In genomic region chr7:24104403-24104802, GRCm38 (mm10) we compare ENCODE assay signal across 34 mouse cellular contexts. TPM values are rescaled to one million over a fixed set of nuclear protein-coding genes. Genes with fewer than 3 reads are reported as not detected.
DNase-seq lines count a peak whose midpoint lies in the region; ATAC-seq and TF ChIP-seq lines count a peak whose summit lies in the region.
"Had no signal": no experiment of that assay in that cellular context is flagged by ENCODE, and none has a peak within 500 bp of the region (broad histone marks: within the 10 kb centered on the region; RNA-seq: fewer than 3 reads in every experiment).

No protein-coding gene starts in this region.

- no peak for TF ChIP-seq EP300 in heart, adult 2 months (IDR thresholded peaks at IDR 0.05; ENCODE audit: insufficient read depth, low read depth, low read length)

- no peaks in the 10 kb centered on the region for H3K79me2 ChIP-seq in heart, adult 2 months (replicated peaks; ENCODE audit: control insufficient read depth, insufficient read depth, low read length)

- no peaks in the 10 kb centered on the region for H3K4me1 ChIP-seq in heart, adult 2 months (ENCODE audit: control insufficient read depth, insufficient read depth, low read length)
- no peaks in the 10 kb centered on the region for H3K4me1 ChIP-seq in kidney, embryonic 14.5 days (ENCODE audit: control insufficient read depth, insufficient read depth, low read length)
- no peaks in the 10 kb centered on the region for H3K4me1 ChIP-seq in kidney, embryonic 16.5 days (ENCODE audit: insufficient read depth, low read length)
- H3K4me1 ChIP-seq in megakaryocyte, embryonic 14.5 days: peaks cover under 1% of the 10 kb centered on the region; the same call in 1 of the 2 replicates
- no peaks in the 10 kb centered on the region for H3K4me1 ChIP-seq in limb, embryonic 15.5 days
- H3K4me1 ChIP-seq: embryonic facial prominence, embryonic 15.5 days; forebrain, embryonic 13.5 days; heart, embryonic 12.5 days; hindbrain, embryonic 12.5 days; limb, embryonic 13.5 days; liver, embryonic 12.5 days; midbrain, embryonic 12.5 days had no signal

- no peaks in the 10 kb centered on the region; the same call in 1 of the 2 replicates for H3K36me3 ChIP-seq in heart, adult 2 months (ENCODE audit: control insufficient read depth, insufficient read depth, low read length)
- H3K36me3 ChIP-seq in kidney, embryonic 14.5 days (ENCODE audit: control insufficient read depth, insufficient read depth, low read length): peaks cover 91% of the 10 kb centered on the region
- H3K36me3 ChIP-seq in kidney, embryonic 16.5 days (ENCODE audit: insufficient read depth, low read length): peaks cover 100% of the 10 kb centered on the region
- H3K36me3 ChIP-seq in megakaryocyte, embryonic 14.5 days (replicated peaks; ENCODE audit: low read length): peaks cover 100% of the 10 kb centered on the region
- H3K36me3 ChIP-seq in limb, embryonic 15.5 days: peaks cover 99% of the 10 kb centered on the region

- intact Hi-C loops in heart, adult 2 months (cut with DNase I): no loop called here

- WGBS in heart, adult 2 months: 91% methylated on average over 9 of the region's 9 CpGs
- WGBS in kidney, embryonic 14.5 days: 96% methylated on average over 9 of the region's 9 CpGs
- WGBS in kidney, embryonic 16.5 days: 95% methylated on average over 9 of the region's 9 CpGs
- 95% methylated on average over 9 of the region's 9 CpGs for WGBS in limb, embryonic 15.5 days

- H3K9me3 ChIP-seq in kidney, embryonic 14.5 days (ENCODE audit: control insufficient read depth, low read length): peaks cover 89% of the 10 kb centered on the region
- H3K9me3 ChIP-seq in kidney, embryonic 16.5 days (ENCODE audit: low read length): peaks cover 99% of the 10 kb centered on the region
- peaks cover 99% of the 10 kb centered on the region for H3K9me3 ChIP-seq in megakaryocyte, embryonic 14.5 days
- H3K9me3 ChIP-seq in limb, embryonic 15.5 days: peaks cover 68% of the 10 kb centered on the region

- H3K27me3 ChIP-seq in heart, adult 2 months (ENCODE audit: control insufficient read depth, insufficient read depth, low read length): no peaks in the 10 kb centered on the region
- H3K27me3 ChIP-seq in kidney, embryonic 14.5 days (ENCODE audit: control insufficient read depth, insufficient read depth, low read length): no peaks in the 10 kb centered on the region
- H3K27me3 ChIP-seq in kidney, embryonic 16.5 days (ENCODE audit: insufficient read depth, low read length): no peaks in the 10 kb centered on the region
- no peaks in the 10 kb centered on the region for H3K27me3 ChIP-seq in megakaryocyte, embryonic 14.5 days (replicated peaks)
- H3K27me3 ChIP-seq in limb, embryonic 15.5 days: no peaks in the 10 kb centered on the region
- H3K27me3 ChIP-seq: embryonic facial prominence, embryonic 15.5 days; forebrain, embryonic 13.5 days; heart, embryonic 12.5 days; hindbrain, embryonic 12.5 days; limb, embryonic 13.5 days; liver, embryonic 12.5 days; midbrain, embryonic 12.5 days had no signal

- H3K4me2 ChIP-seq in kidney, embryonic 14.5 days (replicated peaks; ENCODE audit: low read depth, low read length): no peak overlapping the region
- H3K4me2 ChIP-seq in kidney, embryonic 16.5 days (replicated peaks; ENCODE audit: low read depth, low read length): no peak overlapping the region
- H3K4me2 ChIP-seq in limb, embryonic 15.5 days: no peak overlapping the region
- H3K4me2 ChIP-seq: embryonic facial prominence, embryonic 15.5 days; forebrain, embryonic 13.5 days; heart, embryonic 12.5 days; hindbrain, embryonic 12.5 days; limb, embryonic 13.5 days; liver, embryonic 12.5 days; midbrain, embryonic 12.5 days had no signal

- peak; percentile 34; the same call in 1 of the 2 replicates for ATAC-seq in kidney, embryonic 14.5 days (ENCODE audit: low FRiP score, low TSS enrichment)
- no peak for ATAC-seq in kidney, embryonic 16.5 days (ENCODE audit: low FRiP score, low TSS enrichment)
- ATAC-seq in megakaryocyte, adult 5-6 weeks (ENCODE audit: poor library complexity, severe bottlenecking): no peak
- ATAC-seq in limb, embryonic 15.5 days (ENCODE audit: insufficient number of reproducible peaks, low FRiP score, low TSS enrichment, low read depth): peak; percentile 37; the same call in 1 of the 2 replicates
- ATAC-seq: CD4-positive, CD25-positive, alpha-beta regulatory T cell, adult 4 months; forebrain, embryonic 13.5 days; liver, embryonic 12.5 days had no signal

- H3K27ac ChIP-seq in heart, adult 2 months: no peak overlapping the region
- H3K27ac ChIP-seq in kidney, embryonic 14.5 days (ENCODE audit: low read depth, low read length): no peak overlapping the region
- no peak overlapping the region for H3K27ac ChIP-seq in kidney, embryonic 16.5 days (ENCODE audit: low read length)
- H3K27ac ChIP-seq in limb, embryonic 15.5 days: no peak overlapping the region
- H3K27ac ChIP-seq: embryonic facial prominence, embryonic 15.5 days; forebrain, embryonic 13.5 days; hindbrain, embryonic 12.5 days; limb, embryonic 13.5 days; liver, embryonic 12.5 days; midbrain, embryonic 12.5 days had no signal

- H3K4me3 ChIP-seq in heart, adult 2 months: no peak overlapping the region
- peak overlapping the region; percentile 6; the same call in 1 of the 2 replicates for H3K4me3 ChIP-seq in kidney, embryonic 14.5 days (ENCODE audit: low read length)
- no peak overlapping the region for H3K4me3 ChIP-seq in kidney, embryonic 16.5 days (ENCODE audit: low read length)
- peak overlapping the region; percentile 38 for H3K4me3 ChIP-seq in megakaryocyte, embryonic 14.5 days (replicated peaks)
- no peak overlapping the region for H3K4me3 ChIP-seq in limb, embryonic 15.5 days
- H3K4me3 ChIP-seq: embryonic facial prominence, embryonic 15.5 days; forebrain, embryonic 13.5 days; heart, embryonic 12.5 days; hindbrain, embryonic 12.5 days; limb, embryonic 13.5 days; liver, embryonic 12.5 days; midbrain, embryonic 12.5 days had no signal

- H3K9ac ChIP-seq in heart, adult 2 months (ENCODE audit: low read depth, low read length): no peak overlapping the region
- H3K9ac ChIP-seq in kidney, embryonic 14.5 days (ENCODE audit: low read depth, low read length): no peak overlapping the region
- H3K9ac ChIP-seq in kidney, embryonic 16.5 days (replicated peaks; ENCODE audit: low read length): no peak overlapping the region
- H3K9ac ChIP-seq in limb, embryonic 15.5 days: no peak overlapping the region
- H3K9ac ChIP-seq: embryonic facial prominence, embryonic 15.5 days; forebrain, embryonic 13.5 days; heart, embryonic 12.5 days; hindbrain, embryonic 12.5 days; limb, embryonic 13.5 days; liver, embryonic 12.5 days; midbrain, embryonic 12.5 days had no signal

- peak; percentile 84 for DNase-seq in heart, adult 11 months
- no peak for DNase-seq in heart, adult 2 months
- DNase-seq: adrenal gland, postnatal 14 days; cerebellum, adult 18-20 months; cerebellum, postnatal 10 days; gastrocnemius, postnatal 14 days; heart, postnatal 10 days; kidney, adult 11 months; kidney, postnatal 14 days; lung, adult 18-20 months; lung, postnatal 14 days; right cerebral cortex, adult 18-20 months; spleen, adult 18-20 months; thymus, postnatal 14 days had no signal

- TF ChIP-seq POLR2A in heart, adult 2 months (IDR thresholded peaks at IDR 0.05; ENCODE audit: insufficient read depth, low read depth, low read length): no peak

- TF ChIP-seq CTCF in heart, adult 2 months (IDR thresholded peaks at IDR 0.05): no peak

RNA-seq across cellular contexts. Expression of gene Zfp112, which starts 7.7 kb away (rescaled TPM):
- total RNA-seq in heart, adult 2 months (2021): 1 to 10 TPM; 3.1 to 3.2 TPM
- polyA plus RNA-seq in heart, adult 2 months (2012; rRNA removed): 1.8 and 3.5 TPM in 2 replicates
- 4.0 and 5.3 TPM in 2 replicates for polyA plus RNA-seq in kidney, embryonic 14.5 days (2014; fragmentation: Nextera tagmentation; extraction: Ambion mirVana)
- polyA plus RNA-seq in kidney, embryonic 16.5 days (2015; fragmentation: Nextera tagmentation; extraction: Ambion mirVana): 6.3 and 8.4 TPM in 2 replicates
- 0.16 TPM in 1 of 2 replicates, not detected in the other for polyA plus RNA-seq in megakaryocyte, embryonic 14.5 days (2012; ENCODE audit: insufficient read depth, low replicate concordance)
- 0.60 and 0.89 TPM in 2 replicates for total RNA-seq in megakaryocyte, adult 5-6 weeks (2015)
- total RNA-seq in megakaryocyte, adult 5-6 weeks (2017): 0.29 and 0.81 TPM in 2 replicates
- polyA plus RNA-seq in limb, embryonic 15.5 days (2015; fragmentation: Nextera tagmentation; extraction: Ambion mirVana): 6.9 and 7.9 TPM in 2 replicates

RNA-seq across cellular contexts. Expression of gene Zfp180, which starts 22.7 kb away (rescaled TPM):
- total RNA-seq in heart, adult 2 months (2021): 10 to 100 TPM; 16.7 to 16.8 TPM
- 7.7 and 11.3 TPM in 2 replicates for polyA plus RNA-seq in heart, adult 2 months (2012; rRNA removed)
- polyA plus RNA-seq in kidney, embryonic 14.5 days (2014; fragmentation: Nextera tagmentation; extraction: Ambion mirVana): 17.1 and 24.5 TPM in 2 replicates
- 24.6 and 25.0 TPM in 2 replicates for polyA plus RNA-seq in kidney, embryonic 16.5 days (2015; fragmentation: Nextera tagmentation; extraction: Ambion mirVana)
- polyA plus RNA-seq in megakaryocyte, embryonic 14.5 days (2012; ENCODE audit: insufficient read depth, low replicate concordance): 3.2 and 4.7 TPM in 2 replicates
- 14.0 and 14.8 TPM in 2 replicates for total RNA-seq in megakaryocyte, adult 5-6 weeks (2015)
- total RNA-seq in megakaryocyte, adult 5-6 weeks (2017): 15.7 and 18.7 TPM in 2 replicates
- polyA plus RNA-seq in limb, embryonic 15.5 days (2015; fragmentation: Nextera tagmentation; extraction: Ambion mirVana): 19.1 and 20.4 TPM in 2 replicates

RNA-seq across cellular contexts. Expression of gene Zfp235, which starts 29.6 kb away (rescaled TPM):
- total RNA-seq in heart, adult 2 months (2021): 1 to 10 TPM; 4.2 to 5.4 TPM
- polyA plus RNA-seq in heart, adult 2 months (2012; rRNA removed): 3.1 and 5.5 TPM in 2 replicates
- polyA plus RNA-seq in kidney, embryonic 14.5 days (2014; fragmentation: Nextera tagmentation; extraction: Ambion mirVana): 14.8 and 16.8 TPM in 2 replicates
- 19.0 and 19.3 TPM in 2 replicates for polyA plus RNA-seq in kidney, embryonic 16.5 days (2015; fragmentation: Nextera tagmentation; extraction: Ambion mirVana)
- 1.00 and 2.8 TPM in 2 replicates for polyA plus RNA-seq in megakaryocyte, embryonic 14.5 days (2012; ENCODE audit: insufficient read depth, low replicate concordance)
- 4.5 and 8.1 TPM in 2 replicates for total RNA-seq in megakaryocyte, adult 5-6 weeks (2015)
- 3.7 and 4.7 TPM in 2 replicates for total RNA-seq in megakaryocyte, adult 5-6 weeks (2017)
- polyA plus RNA-seq in limb, embryonic 15.5 days (2015; fragmentation: Nextera tagmentation; extraction: Ambion mirVana): 16.9 and 19.7 TPM in 2 replicates

RNA-seq across cellular contexts. Expression of gene Vmn1r183, which starts 51.3 kb away (rescaled TPM):
- not detected for total RNA-seq in heart, adult 2 months (2021)
- not detected in 2 replicates for polyA plus RNA-seq in heart, adult 2 months (2012; rRNA removed)
- polyA plus RNA-seq in kidney, embryonic 14.5 days (2014; fragmentation: Nextera tagmentation; extraction: Ambion mirVana): not detected in 2 replicates
- polyA plus RNA-seq in kidney, embryonic 16.5 days (2015; fragmentation: Nextera tagmentation; extraction: Ambion mirVana): not detected in 2 replicates
- not detected in 2 replicates for polyA plus RNA-seq in megakaryocyte, embryonic 14.5 days (2012; ENCODE audit: insufficient read depth, low replicate concordance)
- not detected in 2 replicates for total RNA-seq in megakaryocyte, adult 5-6 weeks (2015)
- total RNA-seq in megakaryocyte, adult 5-6 weeks (2017): not detected in 2 replicates
- not detected in 2 replicates for polyA plus RNA-seq in limb, embryonic 15.5 days (2015; fragmentation: Nextera tagmentation; extraction: Ambion mirVana)
- total RNA-seq: adrenal gland, postnatal 14 days; common myeloid progenitor, adult 5-6 weeks; gastrocnemius, postnatal 14 days; granulocyte monocyte progenitor cell, adult 5-6 weeks; heart, postnatal 10 days; layer of hippocampus, adult 18-20 months; layer of hippocampus, postnatal 10 days; left cerebral cortex, adult 18-20 months; left cerebral cortex, postnatal 14 days had no signal
- polyA plus RNA-seq: forebrain, embryonic 13.5 days; heart, embryonic 12.5 days; hindbrain, embryonic 12.5 days; limb, embryonic 13.5 days; liver, embryonic 12.5 days; midbrain, embryonic 12.5 days; stomach, embryonic 16.5 days had no signal

Comparison
In these comparisons a context has a peak if more than half of its experiments do, and no peak if none do; other contexts are left out.
1. H3K4me3 ChIP-seq: peak in kidney, embryonic 14.5 days (single experiment) and megakaryocyte, embryonic 14.5 days (single experiment); none in heart, adult 2 months (single experiment), kidney, embryonic 16.5 days (single experiment) and limb, embryonic 15.5 days (single experiment).
2. ATAC-seq: peak in kidney, embryonic 14.5 days (single experiment) and limb, embryonic 15.5 days (single experiment); none in kidney, embryonic 16.5 days (single experiment) and megakaryocyte, adult 5-6 weeks (single experiment).